Mouse (Mus musculus): ENCODE data around the gene Nostrin. TPM values are rescaled to one million over a fixed set of nuclear protein-coding genes. Genes with fewer than 3 reads are reported as not detected.

The Nostrin gene
- 9.8 and 10.3 TPM in 2 replicates for polyA plus RNA-seq (2015; fragmentation: Nextera tagmentation; extraction: Ambion mirVana)

GRCm38 (mm10) chr2:69135661-69136576, at the start of gene Nostrin:
Nostrin (plus strand) TSS chr2:69135800.
- H3K36me3 ChIP-seq (ENCODE audit: insufficient read depth, low read length), result no peaks in the 10 kb centered on the region
- peak within 1 kb of the TSS; percentile 11 for H3K27ac ChIP-seq
- H3K9me3 ChIP-seq (replicated peaks; ENCODE audit: low read length), result no peaks in the 10 kb centered on the region
- H3K4me3 ChIP-seq (replicated peaks; ENCODE audit: low read depth, low read length), result peak within 1 kb of the TSS; percentile 3; the same call in 1 of the 2 replicates
- no peak for TF ChIP-seq CTCF (IDR thresholded peaks at IDR 0.05; ENCODE audit: low read depth)
- peaks cover 3% of the 10 kb centered on the region; the same call in 1 of the 2 replicates for H3K4me1 ChIP-seq (replicated peaks; ENCODE audit: insufficient read depth, low read length)
- ATAC-seq (replicated peaks; ENCODE audit: low FRiP score, low read depth) (peak; percentile 52), DNase-seq (ENCODE audit: low spot score) (peak; percentile 81)
- WGBS, result 49% methylated on average over 15 of the region's 15 CpGs
- peak within 1 kb of the TSS; percentile 2 for H3K4me2 ChIP-seq (ENCODE audit: low read length)
- 0 out of 2 replicates have a peak within 1 kb of the TSS, but pooled peaks have one; percentile 29 for H3K9ac ChIP-seq (ENCODE audit: low read depth, low read length)
- H3K27me3 ChIP-seq (ENCODE audit: insufficient read depth, low read length), result no peaks in the 10 kb centered on the region

GRCm38 (mm10) chr2:69086505-69087260, 48.9 kb upstream of the Nostrin start:
- Histone ChIP-seq H3K4me1 (replicated peaks; ENCODE audit: insufficient read depth, low read length) (no peaks in the 10 kb centered on the region; the same call in 1 of the 2 replicates), H3K27me3 (ENCODE audit: insufficient read depth, low read length) (no peaks in the 10 kb centered on the region), H3K4me3 (replicated peaks; ENCODE audit: low read depth, low read length) (no peak overlapping the region), H3K9ac (ENCODE audit: low read depth, low read length) (no peak overlapping the region), H3K4me2 (ENCODE audit: low read length) (no peak overlapping the region), H3K9me3 (replicated peaks; ENCODE audit: low read length) (no peaks in the 10 kb centered on the region), H3K27ac (no peak overlapping the region), H3K36me3 (ENCODE audit: insufficient read depth, low read length) (no peaks in the 10 kb centered on the region)
- TF ChIP-seq CTCF (IDR thresholded peaks at IDR 0.05; ENCODE audit: low read depth), result no peak
- WGBS, result 73% methylated on average over 8 of the region's 8 CpGs
- ATAC-seq (replicated peaks; ENCODE audit: low FRiP score, low read depth) (no peak), DNase-seq (ENCODE audit: low spot score) (no peak)

DNA sequence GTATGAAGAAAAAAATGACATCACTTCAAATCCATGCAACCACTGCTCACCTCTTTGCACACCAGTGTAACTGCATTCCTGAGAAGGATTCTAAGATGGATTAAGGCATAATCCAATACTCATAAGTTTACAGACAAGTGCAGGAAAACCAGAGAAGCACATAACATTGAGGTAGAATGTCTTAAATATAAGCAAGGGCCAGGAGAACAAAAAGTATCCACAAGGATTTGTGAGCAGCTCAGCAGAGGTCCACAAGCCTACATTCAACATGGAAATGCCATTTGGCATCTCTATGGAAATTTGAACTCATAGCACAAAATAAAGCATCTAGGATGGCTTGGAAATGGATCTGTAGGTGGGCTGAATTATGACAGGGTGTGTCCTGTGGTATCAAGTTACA, 39.8 kb upstream of the Nostrin start:
- Histone ChIP-seq H3K9ac (ENCODE audit: low read depth, low read length) (no peak overlapping the region), H3K27me3 (ENCODE audit: insufficient read depth, low read length) (no peaks in the 10 kb centered on the region), H3K9me3 (replicated peaks; ENCODE audit: low read length) (no peaks in the 10 kb centered on the region), H3K36me3 (ENCODE audit: insufficient read depth, low read length) (no peaks in the 10 kb centered on the region), H3K4me2 (ENCODE audit: low read length) (no peak overlapping the region), H3K27ac (no peak overlapping the region), H3K4me1 (replicated peaks; ENCODE audit: insufficient read depth, low read length) (no peaks in the 10 kb centered on the region), H3K4me3 (replicated peaks; ENCODE audit: low read depth, low read length) (no peak overlapping the region)
- ATAC-seq (replicated peaks; ENCODE audit: low FRiP score, low read depth) (no peak), DNase-seq (ENCODE audit: low spot score) (no peak)
- no peak for TF ChIP-seq CTCF (IDR thresholded peaks at IDR 0.05; ENCODE audit: low read depth)

DNA sequence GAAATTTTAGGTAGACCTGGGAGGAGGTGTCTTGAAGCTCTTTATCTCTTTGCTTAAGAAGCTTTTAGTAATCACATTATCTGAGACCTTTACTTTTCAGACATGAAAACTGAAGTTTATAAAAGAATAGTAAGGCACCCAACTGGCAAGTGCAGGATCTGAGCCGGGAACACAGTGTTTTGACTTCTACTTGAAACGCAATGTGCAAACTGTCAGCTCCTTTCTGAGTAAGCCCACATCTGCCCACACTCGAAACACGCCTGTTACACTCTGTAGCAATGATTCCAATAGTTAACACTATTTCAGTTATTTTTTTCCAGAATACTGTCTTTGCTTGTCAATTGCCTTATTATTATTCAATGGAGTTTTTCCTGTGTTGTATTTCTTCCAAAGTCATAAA, 38.8 kb upstream of the Nostrin start:
- no peak overlapping the region for H3K9ac ChIP-seq (ENCODE audit: low read depth, low read length)
- no peak overlapping the region for H3K4me2 ChIP-seq (ENCODE audit: low read length)
- H3K36me3 ChIP-seq (ENCODE audit: insufficient read depth, low read length), result no peaks in the 10 kb centered on the region
- no peaks in the 10 kb centered on the region for H3K27me3 ChIP-seq (ENCODE audit: insufficient read depth, low read length)
- 85% methylated on average over 4 of the region's 4 CpGs for WGBS
- DNase-seq (ENCODE audit: low spot score) (no peak), ATAC-seq (replicated peaks; ENCODE audit: low FRiP score, low read depth) (no peak)
- no peaks in the 10 kb centered on the region for H3K9me3 ChIP-seq (replicated peaks; ENCODE audit: low read length)
- H3K27ac ChIP-seq, result no peak overlapping the region
- TF ChIP-seq CTCF (IDR thresholded peaks at IDR 0.05; ENCODE audit: low read depth), result no peak
- H3K4me1 ChIP-seq (replicated peaks; ENCODE audit: insufficient read depth, low read length), result no peaks in the 10 kb centered on the region
- no peak overlapping the region for H3K4me3 ChIP-seq (replicated peaks; ENCODE audit: low read depth, low read length)

DNA sequence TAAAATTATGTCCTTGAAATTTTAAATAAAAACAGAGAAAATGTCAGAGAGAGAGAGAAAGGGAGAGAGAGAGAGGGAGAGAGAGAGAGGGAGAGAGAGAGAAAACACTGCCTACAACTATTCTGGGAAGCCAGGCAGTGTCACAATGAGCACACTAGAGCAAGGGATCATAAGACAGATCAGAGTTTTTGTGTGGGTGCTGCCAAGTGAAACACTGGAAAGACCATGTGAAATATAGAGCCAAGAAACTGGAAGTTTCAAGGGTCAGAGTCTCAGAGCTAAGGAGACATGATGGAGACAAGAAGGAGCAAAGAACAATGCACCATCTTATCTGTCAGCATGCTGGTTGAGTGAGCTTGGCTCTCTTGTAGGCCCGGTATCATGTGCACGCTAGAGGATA, 38.1 kb upstream of the Nostrin start:
- Histone ChIP-seq H3K4me2 (ENCODE audit: low read length) (no peak overlapping the region), H3K9ac (ENCODE audit: low read depth, low read length) (no peak overlapping the region), H3K9me3 (replicated peaks; ENCODE audit: low read length) (no peaks in the 10 kb centered on the region), H3K4me3 (replicated peaks; ENCODE audit: low read depth, low read length) (no peak overlapping the region), H3K4me1 (replicated peaks; ENCODE audit: insufficient read depth, low read length) (no peaks in the 10 kb centered on the region), H3K27me3 (ENCODE audit: insufficient read depth, low read length) (no peaks in the 10 kb centered on the region), H3K27ac (no peak overlapping the region), H3K36me3 (ENCODE audit: insufficient read depth, low read length) (no peaks in the 10 kb centered on the region)
- ATAC-seq (replicated peaks; ENCODE audit: low FRiP score, low read depth) (no peak), DNase-seq (ENCODE audit: low spot score) (no peak)
- WGBS, result 91% methylated on average over 2 of the region's 2 CpGs
- no peak for TF ChIP-seq CTCF (IDR thresholded peaks at IDR 0.05; ENCODE audit: low read depth)

DNA sequence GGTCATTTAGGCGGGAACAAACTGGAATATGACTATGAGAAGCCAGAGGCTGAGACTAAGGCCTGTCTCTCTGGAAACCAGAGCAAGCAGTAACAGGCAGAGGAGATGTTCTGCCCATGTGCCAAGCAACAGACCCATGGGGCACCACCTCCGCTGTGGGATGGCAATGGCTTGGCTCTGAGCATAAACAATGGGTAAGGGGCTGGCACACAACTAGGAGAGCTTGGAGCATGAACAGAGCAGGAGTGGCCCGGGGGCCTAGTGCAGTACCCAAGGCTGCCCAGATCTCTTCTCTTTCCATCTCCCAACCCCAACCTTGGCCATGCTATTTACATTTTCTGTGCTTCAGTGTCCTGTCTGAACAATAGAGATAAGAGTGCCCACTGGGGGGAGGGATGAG, 36.9 kb upstream of the Nostrin start:
- no peak overlapping the region for H3K4me2 ChIP-seq (ENCODE audit: low read length)
- no peaks in the 10 kb centered on the region for H3K4me1 ChIP-seq (replicated peaks; ENCODE audit: insufficient read depth, low read length)
- H3K9me3 ChIP-seq (replicated peaks; ENCODE audit: low read length), result no peaks in the 10 kb centered on the region
- no peak for ATAC-seq (replicated peaks; ENCODE audit: low FRiP score, low read depth)
- no peak overlapping the region for H3K27ac ChIP-seq
- H3K36me3 ChIP-seq (ENCODE audit: insufficient read depth, low read length), result no peaks in the 10 kb centered on the region
- 95% methylated on average over 3 of the region's 3 CpGs for WGBS
- H3K9ac ChIP-seq (ENCODE audit: low read depth, low read length), result no peak overlapping the region
- no peak for DNase-seq (ENCODE audit: low spot score)
- H3K4me3 ChIP-seq (replicated peaks; ENCODE audit: low read depth, low read length), result no peak overlapping the region
- TF ChIP-seq CTCF (IDR thresholded peaks at IDR 0.05; ENCODE audit: low read depth), result no peak
- H3K27me3 ChIP-seq (ENCODE audit: insufficient read depth, low read length), result no peaks in the 10 kb centered on the region
